Mouse (Mus musculus): ENCODE measurements around the gene Batf2. TPM values are rescaled to one million over a fixed set of nuclear protein-coding genes. Genes with fewer than 3 reads are reported as not detected.
"Not testable (repeated sequence)": the region's sequence is repeated elsewhere in the genome, so short reads cannot be mapped to it uniquely, and the experiment has no call there.

Gene Batf2
- total RNA-seq, 2 experiments from 2014 or later = 0.26 to 0.84 TPM

- intact Hi-C loops (cut with DNase I) = loop anchor here (1.0 to 5.0 kb wide), 2 partner anchors 9 to 36 kb away; partner anchors contain the start of genes Cdca5, Gm28374, Tmem262 and Zfpl1
- Histone ChIP-seq H3K27ac (peak within 1 kb of the TSS; percentile 93), H3K4me3 (peak within 1 kb of the TSS; percentile 78)
- peak; percentile 85 to 87 for DNase-seq (ENCODE audit: extremely low spot score in 1 of 2, low spot score in 2 of 2)
- no peak; the same call in none of the 2 replicates for TF ChIP-seq CTCF (IDR thresholded peaks at IDR 0.05)
These were observed 22.7 kb upstream of the Batf2 start, which contains the start of gene Sac3d1 for GRCm38 (mm10) chr19:6117986-6118676. Gene Sac3d1 (minus strand): TSS chr19:6118650.

- DNase-seq (ENCODE audit: extremely low spot score in 1 of 2, low spot score in 2 of 2) = no peak
- peak overlapping the region; percentile 78 for H3K4me3 ChIP-seq
- intact Hi-C loops (cut with DNase I) = loop anchor here (1.0 to 5.0 kb wide), 2 partner anchors 9 to 36 kb away; partner anchors contain the start of genes Cdca5, Gm28374, Tmem262 and Zfpl1
- TF ChIP-seq CTCF (IDR thresholded peaks at IDR 0.05) = no peak
- H3K27ac ChIP-seq = peak overlapping the region; percentile 93
These were observed 22.1 kb upstream of the Batf2 start for GRCm38 (mm10) chr19:6118677-6119185.

DNA sequence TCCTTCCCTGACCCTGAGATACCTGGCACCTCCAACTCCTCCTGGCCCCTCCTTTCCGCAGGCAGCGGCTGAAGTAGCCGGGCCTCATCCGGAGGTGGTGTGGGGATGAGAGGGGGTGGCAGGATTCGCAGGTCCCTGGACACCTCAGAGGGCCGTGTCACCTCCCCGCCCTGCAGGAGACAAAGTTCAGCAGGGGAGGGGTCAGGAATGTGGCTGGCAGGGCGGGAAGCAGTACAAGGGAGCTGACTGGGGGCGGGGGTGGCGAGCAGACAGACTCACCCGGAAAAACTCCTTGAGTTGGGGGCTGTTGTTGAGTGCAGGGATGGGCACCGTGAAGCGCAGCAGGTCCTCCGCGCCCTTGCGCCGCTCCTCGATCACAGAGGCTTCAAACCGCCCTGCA is 19.0 kb upstream of the Batf2 start:
- intact Hi-C loops (cut with DNase I) = no loop called here
- no peak for DNase-seq (ENCODE audit: extremely low spot score in 1 of 2, low spot score in 2 of 2)
- no peak for TF ChIP-seq CTCF (IDR thresholded peaks at IDR 0.05)
- no peak overlapping the region for H3K4me3 ChIP-seq
- no peak overlapping the region for H3K27ac ChIP-seq

DNA sequence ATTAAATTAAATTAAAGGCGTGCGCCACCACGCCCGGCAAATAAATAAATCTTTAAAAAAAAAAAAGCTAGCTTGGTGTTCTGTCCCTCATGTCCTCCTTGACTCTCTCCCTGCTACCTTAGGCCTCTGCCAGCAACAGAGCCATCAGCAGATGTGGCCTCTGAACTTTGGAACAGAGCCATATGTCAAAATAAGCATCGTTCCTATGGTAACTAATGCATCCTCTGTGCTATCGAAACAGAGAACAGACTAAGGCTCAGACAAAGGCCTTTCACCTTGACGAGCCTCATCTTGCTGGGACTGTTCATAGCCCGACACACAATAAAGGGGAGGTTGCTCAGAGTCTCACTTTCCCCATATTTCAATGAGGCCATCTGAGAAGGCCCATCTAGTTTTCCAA is 17.5 kb upstream of the Batf2 start:
- intact Hi-C loops (cut with DNase I) = no loop called here
- TF ChIP-seq CTCF (IDR thresholded peaks at IDR 0.05) = no peak
- DNase-seq (ENCODE audit: extremely low spot score in 1 of 2, low spot score in 2 of 2) = no peak
- no peak overlapping the region for H3K27ac ChIP-seq
- no peak overlapping the region for H3K4me3 ChIP-seq

DNA sequence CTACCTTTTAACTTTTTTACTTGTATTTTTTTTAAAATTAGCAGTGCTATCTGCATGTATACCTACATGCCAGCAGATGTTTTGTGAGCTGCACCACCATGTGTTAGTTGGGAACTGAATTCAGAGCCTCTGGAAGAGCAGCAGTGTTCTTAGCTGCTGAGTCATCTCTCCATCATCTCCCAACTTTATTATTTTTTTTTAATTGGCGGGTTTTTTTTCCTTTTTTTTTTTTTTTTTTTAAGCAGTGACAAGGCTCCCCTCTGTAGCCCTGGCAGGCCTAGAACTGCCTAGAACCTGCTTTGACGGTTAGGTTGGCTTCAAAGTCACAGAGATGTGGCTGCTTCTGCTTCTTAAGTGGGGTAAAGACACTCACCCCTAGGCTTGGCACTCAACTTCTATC is 15.9 kb upstream of the Batf2 start:
- no peak overlapping the region for H3K27ac ChIP-seq
- TF ChIP-seq CTCF (IDR thresholded peaks at IDR 0.05) = no peak
- intact Hi-C loops (cut with DNase I) = loop anchor here (5.0 kb wide), 1 partner anchor 78 kb away; the partner anchor contains the start of gene Syvn1
- no peak for DNase-seq (ENCODE audit: extremely low spot score in 1 of 2, low spot score in 2 of 2)
- no peak overlapping the region for H3K4me3 ChIP-seq

DNA sequence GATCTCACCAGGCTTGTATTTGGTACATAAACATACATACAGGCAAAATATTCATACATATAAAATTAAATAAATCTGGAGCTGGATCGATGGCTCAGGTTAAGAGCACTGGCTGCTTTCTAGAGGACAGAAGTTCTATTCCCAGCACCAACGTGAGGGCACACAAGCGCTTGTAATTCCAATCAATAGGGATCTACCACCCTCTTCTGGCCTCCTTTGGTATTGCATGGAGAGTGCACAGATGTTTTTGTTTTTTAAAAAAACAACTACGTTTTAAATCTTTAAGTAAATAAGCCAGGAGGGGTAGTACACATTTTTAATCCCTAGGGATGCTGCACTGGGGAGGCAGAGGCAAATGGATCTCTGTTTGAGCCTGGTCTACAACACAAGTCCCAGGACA is 14.5 kb upstream of the Batf2 start:
- intact Hi-C loops (cut with DNase I) = loop anchor here (2.0 to 5.0 kb wide), 2 partner anchors 79 to 161 kb away; partner anchors contain the start of genes Pola2 and Syvn1
- DNase-seq (ENCODE audit: extremely low spot score in 1 of 2, low spot score in 2 of 2) = no peak
- Histone ChIP-seq H3K4me3 (no peak overlapping the region), H3K27ac (no peak overlapping the region)
- peak; percentile 73 for TF ChIP-seq CTCF (IDR thresholded peaks at IDR 0.05)

DNA sequence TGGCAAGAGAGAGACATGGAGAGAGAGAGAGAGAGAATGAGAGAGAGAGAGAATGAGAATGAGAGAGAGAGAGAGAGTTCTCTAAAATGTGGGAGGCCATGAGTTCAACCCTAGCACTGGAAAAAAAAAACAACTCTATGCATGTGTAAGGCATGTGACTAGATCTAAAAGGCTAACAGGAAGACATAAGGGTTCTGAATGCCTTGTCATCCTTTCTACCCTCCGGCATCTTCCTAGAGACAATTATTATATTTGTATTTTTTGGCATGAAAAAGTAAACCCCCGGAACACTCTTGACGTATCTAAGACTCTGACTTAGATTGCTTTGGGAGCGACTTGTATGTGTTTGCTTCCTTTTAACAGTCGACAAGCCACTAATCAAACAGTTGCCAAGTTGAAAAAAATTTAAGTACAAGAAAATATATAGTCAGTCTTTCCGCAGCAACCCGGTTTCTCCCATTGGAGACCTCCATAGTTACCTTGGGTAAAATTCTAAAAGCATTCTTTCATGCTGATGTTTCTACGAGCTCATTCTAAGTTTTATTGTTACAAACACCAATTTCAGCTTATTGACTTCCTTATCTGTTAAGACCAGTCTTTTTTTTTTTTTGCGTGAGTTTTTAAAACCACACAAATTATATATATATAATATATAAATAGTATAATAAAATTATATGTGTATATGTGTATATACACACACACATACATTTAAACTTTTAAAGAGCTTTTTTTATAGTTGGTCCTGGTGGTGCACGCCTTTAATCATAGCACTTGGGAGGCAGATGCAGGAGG is 13.8 kb upstream of the Batf2 start:
- intact Hi-C loops (cut with DNase I) = loop anchor here (1.0 to 5.0 kb wide), 3 partner anchors 9 to 162 kb away; partner anchors contain the start of genes Pola2, Sac3d1 and Syvn1
- H3K4me3 ChIP-seq = peak overlapping the region; percentile 65
- DNase-seq (ENCODE audit: extremely low spot score in 1 of 2, low spot score in 2 of 2) = no peak
- TF ChIP-seq CTCF (IDR thresholded peaks at IDR 0.05) = no peak
- H3K27ac ChIP-seq = peak overlapping the region; percentile 97

DNA sequence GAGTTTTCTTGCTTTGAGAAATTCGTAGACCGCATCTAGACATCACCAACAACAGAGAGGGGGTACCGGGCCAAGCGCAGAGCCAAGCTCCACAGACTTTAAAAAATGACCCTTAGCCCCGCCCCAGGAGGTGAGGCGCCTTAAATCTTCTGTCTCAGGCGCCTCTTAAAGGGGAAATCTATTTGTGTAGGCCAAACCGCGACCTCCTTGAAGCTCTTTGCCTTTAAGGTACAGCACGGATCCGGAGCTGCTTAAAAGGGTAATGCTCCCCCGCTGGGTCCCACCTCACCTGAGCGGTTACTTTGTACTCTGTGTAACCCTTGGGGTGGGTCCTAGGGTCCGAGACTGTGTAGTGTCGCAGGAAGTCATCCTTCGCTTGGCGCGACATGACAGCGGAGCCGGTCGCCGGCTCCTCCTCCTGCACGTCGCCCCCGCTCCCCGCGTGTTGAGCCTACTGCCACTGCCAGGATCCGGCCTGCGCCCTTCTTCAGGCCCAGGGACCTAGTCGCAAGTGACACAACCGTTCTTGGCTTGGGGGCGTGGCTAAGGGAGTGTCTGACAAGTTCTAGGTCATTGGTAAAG is 12.9 kb upstream of the Batf2 start, which contains the start of gene Snx15:
Snx15 (minus strand) TSS at position 545 of the 582 bp plus-strand sequence.
- peak within 1 kb of the TSS; percentile 97 for H3K27ac ChIP-seq
- peak; percentile 92 for DNase-seq (ENCODE audit: extremely low spot score in 1 of 2, low spot score in 2 of 2)
- intact Hi-C loops (cut with DNase I) = loop anchor here (1.0 to 5.0 kb wide), 3 partner anchors 10 to 163 kb away; partner anchors contain the start of genes Pola2, Sac3d1 and Syvn1

DNA sequence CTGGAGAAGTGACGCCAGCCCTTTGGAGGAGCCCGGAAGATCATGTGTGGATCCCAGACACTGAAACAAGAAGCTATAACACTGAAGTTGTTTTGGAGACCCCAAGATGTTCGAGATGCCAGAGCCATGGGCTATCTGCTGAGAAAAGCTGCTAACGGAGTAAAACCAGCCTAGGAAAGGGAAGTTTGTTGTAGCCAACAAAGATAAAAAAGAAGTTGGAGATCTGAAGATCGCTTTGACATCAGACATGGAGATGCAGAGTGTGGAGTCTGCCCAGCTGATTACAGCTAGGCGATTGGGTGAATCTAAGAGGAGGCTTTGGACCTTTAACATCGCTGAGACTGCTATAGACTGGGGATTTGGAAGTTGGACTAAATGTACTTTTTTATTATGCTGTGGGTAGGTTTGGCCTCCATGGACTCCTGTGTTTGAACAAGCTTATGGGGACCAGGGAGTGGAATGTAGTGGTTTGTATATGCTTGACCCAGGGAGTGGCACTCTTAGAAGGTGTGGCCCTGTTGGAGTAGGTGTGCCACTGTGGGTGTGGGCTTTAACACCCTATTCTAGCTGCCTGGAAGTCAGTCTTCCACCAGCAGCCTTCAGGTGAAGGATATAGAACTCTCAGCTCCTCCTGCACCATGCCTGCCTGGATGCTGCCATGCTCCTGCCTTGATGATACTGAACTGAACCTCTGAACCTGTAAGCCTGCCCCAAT is 10.2 kb upstream of the Batf2 start:
- intact Hi-C loops (cut with DNase I); DNase-seq (ENCODE audit: extremely low spot score in 1 of 2, low spot score in 2 of 2); H3K4me3 ChIP-seq; H3K27ac ChIP-seq: not testable (repeated sequence)

More for the DNA sequence above, 12.9 kb upstream of the Batf2 start, which contains the start of gene Snx15:
- TF ChIP-seq CTCF (IDR thresholded peaks at IDR 0.05) = no peak
- H3K4me3 ChIP-seq = peak within 1 kb of the TSS; percentile 65

DNA sequence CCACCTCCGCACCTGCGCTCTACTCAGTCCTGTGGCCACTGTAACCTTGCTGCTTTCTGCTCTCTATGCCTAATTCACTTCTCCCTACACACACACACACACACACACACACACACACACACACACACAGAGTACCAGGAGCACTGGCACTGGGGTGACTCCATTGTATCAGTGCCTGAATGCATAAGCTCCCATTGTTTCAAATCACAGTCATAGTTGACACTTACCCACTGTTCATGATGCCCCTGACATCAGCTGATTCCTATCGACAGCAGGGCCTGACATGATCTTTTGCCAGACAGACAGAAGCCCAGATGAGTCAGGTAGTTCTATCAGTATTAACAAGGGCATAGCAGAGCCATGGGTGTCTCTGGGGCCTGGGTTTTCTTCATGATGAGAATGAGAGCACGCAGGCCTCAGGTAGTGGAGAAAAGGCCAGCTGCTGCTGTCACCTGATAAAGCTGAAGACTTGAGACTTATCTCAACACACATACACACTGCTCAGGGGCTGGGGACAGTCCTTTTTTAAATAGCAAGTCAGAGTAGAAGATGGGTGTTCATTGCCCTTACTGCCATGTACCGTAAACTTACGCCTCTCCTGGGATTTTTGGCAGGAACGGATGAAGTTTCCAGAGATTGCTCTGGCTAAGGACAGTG is 8.5 kb upstream of the Batf2 start:
- peak overlapping the region; percentile 40; the same call in 1 of the 2 replicates for H3K27ac ChIP-seq
- TF ChIP-seq CTCF (IDR thresholded peaks at IDR 0.05) = no peak
- intact Hi-C loops (cut with DNase I) = no loop called here

GRCm38 (mm10) chr19:6133197-6133596 is 7.6 kb upstream of the Batf2 start:
- H3K4me3 ChIP-seq; H3K27ac ChIP-seq; intact Hi-C loops (cut with DNase I): not testable (repeated sequence)

More for the DNA sequence above, 8.5 kb upstream of the Batf2 start:
- H3K4me3 ChIP-seq = no peak overlapping the region
- DNase-seq (ENCODE audit: extremely low spot score in 1 of 2, low spot score in 2 of 2) = no peak

More at GRCm38 (mm10) chr19:6133197-6133596, 7.6 kb upstream of the Batf2 start:
- DNase-seq (ENCODE audit: extremely low spot score in 1 of 2, low spot score in 2 of 2) = not testable (repeated sequence)

Data from left cerebral cortex, adult 2 months (tissue).